Mouse (Mus musculus) intestine, embryonic 14.5 days (tissue): ENCODE results near the gene Tomm70a. TPM values are rescaled to one million over a fixed set of nuclear protein-coding genes. Genes with fewer than 3 reads are reported as not detected.

Experiments used
- ATAC-seq: fragments of 200-750 bp; cut with Nextera tagmentation; replicated peaks from 2 replicates; pipeline ENCODE4 v1.8.0; 2017; ENCODE audit warnings: low read depth, moderate number of reproducible peaks, moderate TSS enrichment, moderate library complexity; ENCODE audit not compliant: low FRiP score, low TSS enrichment
- DNase-seq: peaks from one replicate; pipeline ENCODE4 v3.0.0-alpha.2; 2018; ENCODE audit warnings: low spot score
- H3K27ac ChIP-seq: fragments of 300-500 bp; sonication (generic); 2 replicates; pipeline ENCODE4 v1.5.1; 2014; ENCODE audit warnings: low read depth, mild to moderate bottlenecking, control low read depth
- H3K27me3 ChIP-seq: fragments of 300-500 bp; sonication (generic); replicated peaks from 2 replicates; pipeline ENCODE4 v1.6.1; 2014; ENCODE audit warnings: low read length, control low read depth; ENCODE audit not compliant: control insufficient read depth, insufficient read depth
- H3K36me3 ChIP-seq: fragments of 300-500 bp; sonication (generic); 2 replicates; pipeline ENCODE4 v1.6.1; 2014; ENCODE audit warnings: low read length, control low read depth; ENCODE audit not compliant: control insufficient read depth, insufficient read depth
- H3K4me1 ChIP-seq: fragments of 300-500 bp; sonication (generic); replicated peaks from 2 replicates; pipeline ENCODE4 v1.6.1; 2014; ENCODE audit warnings: low read length, control low read depth, mixed read lengths; ENCODE audit not compliant: control insufficient read depth, insufficient read depth
- H3K4me2 ChIP-seq: fragments of 300-500 bp; sonication (generic); 2 replicates; pipeline ENCODE4 v1.6.1; 2014; ENCODE audit warnings: low read length
- H3K4me3 ChIP-seq: fragments of 300-500 bp; sonication (generic); 2 replicates; pipeline ENCODE4 v1.5.1; 2014; ENCODE audit warnings: low read depth, low read length, control low read depth, mixed read lengths
- H3K9ac ChIP-seq: fragments of 300-500 bp; sonication (generic); 2 replicates; pipeline ENCODE4 v1.6.1; 2014; ENCODE audit warnings: mild to moderate bottlenecking, low read length
- H3K9me3 ChIP-seq: fragments of 300-500 bp; sonication (generic); 2 replicates; pipeline ENCODE4 v1.6.1; 2016; ENCODE audit warnings: low read length, control low read depth; ENCODE audit not compliant: control insufficient read depth
- WGBS: fragments of 180-500 bp; shearing (Covaris S2); extraction: QIAGEN DNeasy Blood & Tissue Kit; methylation state at CpG from one replicate; pipeline ENCODE4 v1.1.7; 2014; 5-methylcytosine and 5-hydroxymethylcytosine counted together
- polyA plus RNA-seq: library from polyadenylated mRNA; unstranded; fragments of >200 nt; fragmentation: Nextera tagmentation; extraction: Ambion mirVana; gene quantifications from 2 replicates; pipeline ENCODE4 v1.2.1, GENCODE M21; 2014

Tomm70a gene
- polyA plus RNA-seq, result 58.5 and 61.4 TPM in 2 replicates

DNA sequence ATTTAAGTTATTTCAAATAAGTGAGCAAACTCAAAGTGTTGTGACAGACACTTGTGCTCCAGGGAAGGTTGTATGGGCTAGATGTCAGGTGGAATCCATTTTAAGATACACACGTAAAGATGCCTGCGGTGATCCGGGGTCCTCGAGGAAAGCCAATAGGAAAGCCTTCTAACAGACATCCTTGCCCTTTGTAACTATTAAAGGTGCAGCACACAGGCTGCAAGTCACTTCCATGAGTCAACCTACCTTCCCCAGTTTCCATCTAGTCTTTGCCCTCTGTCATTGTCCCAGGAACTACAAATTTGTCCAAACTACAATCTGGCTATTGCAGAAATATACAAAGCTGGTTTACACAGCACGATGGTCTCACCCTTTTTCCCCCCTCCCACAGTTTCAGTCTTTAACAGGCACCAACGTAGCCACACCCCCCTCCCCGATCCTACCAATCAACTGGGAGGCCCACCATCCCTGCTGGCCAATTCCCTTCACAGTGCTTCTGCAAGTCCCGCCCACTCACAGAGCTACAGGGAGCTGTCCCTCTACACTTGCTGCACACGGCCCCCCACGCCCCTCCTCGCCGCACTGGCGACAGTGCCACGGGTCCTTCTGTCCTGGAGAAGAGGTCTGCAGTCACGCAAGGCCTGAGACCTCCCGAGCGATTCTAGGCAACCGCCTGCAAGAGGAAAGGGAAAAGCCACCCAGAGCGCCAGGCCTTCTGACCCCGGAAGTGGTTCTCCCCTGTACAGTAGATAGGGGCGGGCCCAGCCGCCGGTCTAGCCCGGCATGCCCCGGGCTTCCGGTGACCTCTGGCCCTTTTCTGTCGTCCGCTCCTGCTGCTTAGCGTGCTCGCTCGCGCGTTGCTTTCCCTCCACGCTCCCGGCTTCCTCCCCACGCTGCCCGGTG, at the start of gene Tomm70a:
Tomm70a (plus strand) TSS at position 791 of the 903 bp plus-strand sequence.
- Histone ChIP-seq H3K4me3 (peak within 1 kb of the TSS; percentile 95), H3K36me3 (peaks cover 4% of the 10 kb centered on the region; the same call in 1 of the 2 replicates), H3K4me1 (peaks cover 15% of the 10 kb centered on the region), H3K27me3 (no peaks in the 10 kb centered on the region), H3K9me3 (no peaks in the 10 kb centered on the region), H3K4me2 (peak within 1 kb of the TSS; percentile 83), H3K9ac (peak within 1 kb of the TSS; percentile 92), H3K27ac (peak within 1 kb of the TSS; percentile 90)
- under 1% methylated on average over 32 of the region's 37 CpGs for whole genome bisulfite sequencing
- DNase-seq, result peak; percentile 97
- ATAC-seq, result peak; percentile 99

GRCm38 (mm10) chr16:57075986-57076385, 45.5 kb upstream of the Tomm70a start:
- no peak for ATAC-seq
- no peak overlapping the region for H3K4me2 ChIP-seq
- no peaks in the 10 kb centered on the region for H3K27me3 ChIP-seq
- H3K9me3 ChIP-seq, result no peaks in the 10 kb centered on the region
- H3K36me3 ChIP-seq, result no peaks in the 10 kb centered on the region
- DNase-seq, result no peak
- no peak overlapping the region for H3K27ac ChIP-seq
- H3K4me1 ChIP-seq, result no peaks in the 10 kb centered on the region
- H3K9ac ChIP-seq, result no peak overlapping the region
- WGBS, result 80% methylated on average over 7 of the region's 7 CpGs
- no peak overlapping the region for H3K4me3 ChIP-seq

DNA sequence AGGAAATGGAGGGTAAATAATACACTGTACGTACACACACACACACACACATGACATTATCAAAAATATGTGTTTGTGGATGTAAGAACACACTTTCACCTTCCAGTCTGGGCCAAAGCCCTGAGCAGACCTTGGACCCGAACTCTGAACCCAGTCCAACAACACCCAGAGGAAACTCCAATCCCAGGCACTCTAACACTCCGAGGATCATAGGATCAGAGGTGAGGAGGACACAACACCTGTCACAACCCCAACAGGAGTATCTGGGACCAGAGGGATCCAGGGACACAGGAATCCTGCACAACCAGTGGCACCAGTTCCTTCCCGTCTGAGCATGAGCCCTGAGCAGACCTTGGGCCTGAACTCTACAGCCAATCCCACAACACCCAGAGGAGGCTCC, 41.9 kb upstream of the Tomm70a start:
- ATAC-seq, result no peak

DNA sequence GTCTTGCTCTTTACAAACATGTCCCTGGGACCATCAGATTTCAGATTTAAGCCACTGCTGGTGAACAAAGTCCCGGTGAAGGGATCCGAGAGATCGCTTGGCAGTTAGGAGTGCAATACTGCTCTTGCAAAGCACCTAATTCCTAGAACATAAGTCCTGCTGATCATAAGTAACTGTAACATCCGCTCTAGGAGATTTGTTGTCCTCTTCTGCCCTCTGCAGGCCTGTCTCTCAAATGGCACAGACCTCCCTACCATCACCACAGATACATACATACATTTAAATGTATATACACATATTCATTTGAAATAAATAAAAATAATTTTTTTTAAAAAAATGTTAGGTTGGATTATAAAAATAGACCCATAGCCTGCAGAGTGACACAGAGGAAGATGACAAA, 29.0 kb upstream of the Tomm70a start:
- H3K9me3 ChIP-seq, result no peaks in the 10 kb centered on the region
- H3K36me3 ChIP-seq, result no peaks in the 10 kb centered on the region
- no peak overlapping the region for H3K4me3 ChIP-seq
- no peak overlapping the region for H3K9ac ChIP-seq
- no peak overlapping the region for H3K27ac ChIP-seq
- H3K27me3 ChIP-seq, result no peaks in the 10 kb centered on the region
- WGBS, result 29% methylated on average over 4 of the region's 4 CpGs
- no peak overlapping the region for H3K4me2 ChIP-seq
- ATAC-seq, result no peak; the same call in 1 of the 2 replicates
- peak; percentile 67 for DNase-seq
- no peaks in the 10 kb centered on the region for H3K4me1 ChIP-seq

More for the DNA sequence above, 41.9 kb upstream of the Tomm70a start:
- no peak overlapping the region for H3K27ac ChIP-seq
- H3K4me3 ChIP-seq, result no peak overlapping the region
- H3K36me3 ChIP-seq, result no peaks in the 10 kb centered on the region
- WGBS, result 79% methylated on average over 4 of the region's 4 CpGs
- H3K9ac ChIP-seq, result no peak overlapping the region
- H3K9me3 ChIP-seq, result no peaks in the 10 kb centered on the region
- H3K4me2 ChIP-seq, result no peak overlapping the region
- DNase-seq, result no peak
- no peaks in the 10 kb centered on the region for H3K4me1 ChIP-seq
- H3K27me3 ChIP-seq, result no peaks in the 10 kb centered on the region

DNA sequence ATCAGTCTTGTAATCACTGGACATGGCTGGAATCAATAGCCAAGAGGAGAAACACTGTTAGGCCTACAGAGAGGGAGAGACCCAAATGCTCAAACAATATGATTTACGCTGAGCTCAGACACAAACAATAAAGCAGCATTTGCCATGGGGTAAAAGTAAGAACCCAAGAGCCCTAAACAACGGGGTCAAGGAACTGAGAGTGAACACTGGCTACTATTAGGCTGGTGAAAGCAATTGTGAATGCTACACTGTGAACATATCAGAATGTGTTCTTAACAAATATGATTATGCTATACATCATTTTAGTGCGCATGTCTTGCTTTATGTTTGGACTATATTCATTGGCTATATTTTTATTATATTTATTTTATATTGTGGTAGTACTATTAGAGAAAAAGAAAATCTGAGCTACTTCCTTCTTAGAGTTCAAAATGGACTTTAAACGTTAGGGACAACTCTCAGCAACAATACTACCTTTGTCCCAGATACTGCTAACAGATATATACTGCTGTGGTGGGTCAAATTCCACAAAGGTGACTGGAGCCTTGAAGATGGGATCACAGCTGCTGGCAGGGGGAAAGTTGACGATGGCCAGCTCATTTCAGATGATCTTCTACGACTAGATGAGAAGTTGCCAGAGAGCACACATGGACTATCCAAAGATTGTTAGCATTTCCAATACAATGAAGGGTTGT, 28.4 kb upstream of the Tomm70a start:
- Histone ChIP-seq H3K27ac (no peak overlapping the region), H3K36me3 (no peaks in the 10 kb centered on the region), H3K4me2 (no peak overlapping the region), H3K9ac (no peak overlapping the region), H3K9me3 (no peaks in the 10 kb centered on the region), H3K4me1 (no peaks in the 10 kb centered on the region), H3K27me3 (no peaks in the 10 kb centered on the region), H3K4me3 (no peak overlapping the region)
- ATAC-seq, result peak; percentile 77
- DNase-seq, result no peak
- 59% methylated on average over 6 of the region's 6 CpGs for WGBS

- WGBS, result 54% methylated on average over 7 of the region's 7 CpGs
- DNase-seq, result peak; percentile 54
- H3K4me3 ChIP-seq, result no peak overlapping the region
These were observed 22.9 kb upstream of the Tomm70a start for GRCm38 (mm10) chr16:57098468-57099144.

DNA sequence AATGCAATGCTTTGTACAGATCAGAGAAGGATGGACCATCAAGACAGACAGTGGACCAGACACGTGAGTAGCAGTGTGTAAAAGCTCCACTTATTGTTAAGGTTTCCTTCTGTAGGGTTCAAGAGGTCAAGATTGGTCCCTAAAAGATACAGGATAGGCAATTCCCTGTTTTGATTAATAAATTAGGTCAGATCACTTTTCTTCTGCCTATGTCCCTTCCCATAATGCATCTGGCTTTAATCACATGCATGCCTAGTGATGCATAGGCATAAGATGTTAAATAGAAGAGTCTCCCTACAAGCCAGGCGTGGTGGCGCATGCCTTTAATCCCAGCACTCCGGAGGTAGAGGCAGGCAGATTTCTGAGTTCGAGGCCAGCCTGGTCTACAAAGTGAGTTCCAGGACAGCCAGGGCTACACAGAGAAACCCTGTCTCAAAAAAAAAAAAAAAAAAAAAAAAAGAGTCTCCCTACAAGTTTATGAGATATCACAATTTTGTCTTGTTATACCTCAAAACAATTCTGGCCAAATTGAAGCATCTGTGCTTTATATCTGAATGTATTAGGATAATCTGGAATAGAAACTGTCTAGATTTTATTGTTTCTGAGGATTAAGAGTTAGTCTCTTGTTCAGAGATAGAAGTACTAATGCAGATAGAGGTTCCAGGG, 21.8 kb upstream of the Tomm70a start:
- H3K27ac ChIP-seq, result no peak overlapping the region
- 82% methylated on average over 5 of the region's 5 CpGs for WGBS
- no peak for ATAC-seq
- no peak overlapping the region for H3K9ac ChIP-seq
- no peak overlapping the region for H3K4me3 ChIP-seq
- no peak for DNase-seq
- H3K4me2 ChIP-seq, result no peak overlapping the region
- no peaks in the 10 kb centered on the region for H3K9me3 ChIP-seq
- H3K36me3 ChIP-seq, result no peaks in the 10 kb centered on the region
- no peaks in the 10 kb centered on the region for H3K27me3 ChIP-seq
- no peaks in the 10 kb centered on the region for H3K4me1 ChIP-seq

More at GRCm38 (mm10) chr16:57098468-57099144, 22.9 kb upstream of the Tomm70a start:
- Histone ChIP-seq H3K4me1 (no peaks in the 10 kb centered on the region), H3K4me2 (no peak overlapping the region), H3K27me3 (no peaks in the 10 kb centered on the region), H3K9me3 (no peaks in the 10 kb centered on the region), H3K36me3 (no peaks in the 10 kb centered on the region), H3K9ac (no peak overlapping the region), H3K27ac (no peak overlapping the region)
- ATAC-seq, result peak; percentile 53; the same call in 1 of the 2 replicates

GRCm38 (mm10) chr16:57101174-57101573, 20.3 kb upstream of the Tomm70a start:
- Histone ChIP-seq H3K27me3 (no peaks in the 10 kb centered on the region), H3K27ac (no peak overlapping the region), H3K4me3 (no peak overlapping the region), H3K4me1 (no peaks in the 10 kb centered on the region), H3K36me3 (no peaks in the 10 kb centered on the region), H3K9me3 (no peaks in the 10 kb centered on the region), H3K4me2 (no peak overlapping the region), H3K9ac (no peak overlapping the region)
- WGBS, result 74% methylated on average over 1 of the region's 1 CpGs
- DNase-seq (no peak), ATAC-seq (0 out of 2 replicates have a peak, but pooled peaks have one; percentile 45)
